Mouse (Mus musculus): ENCODE measurements around the gene Cnpy1. TPM values are rescaled to one million over a fixed set of nuclear protein-coding genes. Genes with fewer than 3 reads are reported as not detected.

Gene Cnpy1
- polyA plus RNA-seq (2016; fragmentation: Nextera tagmentation; extraction: Ambion mirVana): 0.95 and 1.0 TPM in 2 replicates

- no peak for ATAC-seq (ENCODE audit: insufficient number of reproducible peaks, insufficient read depth, low FRiP score, low TSS enrichment)
- Histone ChIP-seq H3K27me3 (no peaks in the 10 kb centered on the region), H3K27ac (no peak within 1 kb of the TSS), H3K9ac (no peak within 1 kb of the TSS), H3K4me3 (no peak within 1 kb of the TSS), H3K36me3 (no peaks in the 10 kb centered on the region), H3K4me2 (replicated peaks) (no peak within 1 kb of the TSS), H3K4me1 (no peaks in the 10 kb centered on the region), H3K9me3 (no peaks in the 10 kb centered on the region)
- WGBS: 64% methylated on average over 11 of the region's 11 CpGs
Observed at GRCm38 (mm10) chr5:28245574-28245973, at the start of gene Cnpy1. Cnpy1 (minus strand) TSS chr5:28245806.

- WGBS: 8% methylated on average over 6 of the region's 6 CpGs
- ATAC-seq (ENCODE audit: insufficient number of reproducible peaks, insufficient read depth, low FRiP score, low TSS enrichment): no peak
Observed at GRCm38 (mm10) chr5:28293990-28294389, 48.4 kb upstream of the Cnpy1 start.

GRCm38 (mm10) chr5:28292281-28292680, 46.7 kb upstream of the Cnpy1 start:
- WGBS: 51% methylated on average over 3 of the region's 3 CpGs
- no peak overlapping the region for H3K27ac ChIP-seq
- H3K9ac ChIP-seq: no peak overlapping the region

More at GRCm38 (mm10) chr5:28293990-28294389, 48.4 kb upstream of the Cnpy1 start:
- Histone ChIP-seq H3K4me3 (no peak overlapping the region), H3K4me1 (no peaks in the 10 kb centered on the region), H3K27ac (no peak overlapping the region), H3K4me2 (replicated peaks) (no peak overlapping the region), H3K9ac (no peak overlapping the region), H3K36me3 (no peaks in the 10 kb centered on the region), H3K9me3 (no peaks in the 10 kb centered on the region), H3K27me3 (no peaks in the 10 kb centered on the region)

DNA sequence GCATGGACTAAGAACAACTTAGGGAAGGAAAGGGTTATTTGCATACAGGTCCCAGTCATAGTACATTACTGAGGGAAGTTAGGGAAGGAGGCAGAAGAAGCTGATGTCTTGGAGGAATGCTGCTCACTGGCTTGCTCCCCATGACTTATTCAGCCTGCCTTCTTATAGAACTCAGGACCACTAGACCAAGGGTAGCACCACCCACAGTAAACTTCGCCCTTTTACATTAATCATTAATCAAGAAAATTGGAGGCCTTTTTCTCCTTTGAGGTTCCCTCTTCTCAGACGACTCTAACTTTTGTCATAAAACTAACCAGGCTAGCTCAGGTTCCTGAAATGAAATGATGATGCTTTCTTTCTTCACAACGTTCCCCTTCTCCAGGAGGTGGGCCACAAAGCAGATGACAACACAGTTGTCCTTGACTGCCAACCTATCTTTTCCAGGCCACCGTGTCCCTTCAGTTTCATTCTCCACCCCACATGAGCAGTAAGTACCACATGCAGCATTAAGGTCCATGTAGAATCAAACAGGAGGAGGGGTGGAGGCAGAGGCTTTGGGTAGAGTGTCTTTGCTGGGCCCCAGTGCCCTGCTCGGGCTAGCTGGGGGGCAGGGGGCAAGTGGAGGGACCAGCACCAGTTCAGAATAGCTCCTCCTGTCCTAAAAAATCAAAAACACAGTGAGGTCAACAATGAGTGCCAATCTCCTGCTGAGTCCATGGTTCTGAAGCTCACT, 45.7 kb upstream of the Cnpy1 start:
- Histone ChIP-seq H3K27ac (no peak overlapping the region), H3K9me3 (no peaks in the 10 kb centered on the region), H3K9ac (no peak overlapping the region), H3K4me1 (no peaks in the 10 kb centered on the region), H3K27me3 (no peaks in the 10 kb centered on the region), H3K36me3 (no peaks in the 10 kb centered on the region), H3K4me3 (no peak overlapping the region), H3K4me2 (replicated peaks) (no peak overlapping the region)
- WGBS: 85% methylated on average over 5 of the region's 5 CpGs
- no peak for ATAC-seq (ENCODE audit: insufficient number of reproducible peaks, insufficient read depth, low FRiP score, low TSS enrichment)

More at GRCm38 (mm10) chr5:28292281-28292680, 46.7 kb upstream of the Cnpy1 start:
- Histone ChIP-seq H3K4me3 (no peak overlapping the region), H3K9me3 (no peaks in the 10 kb centered on the region), H3K4me1 (no peaks in the 10 kb centered on the region), H3K36me3 (no peaks in the 10 kb centered on the region), H3K27me3 (no peaks in the 10 kb centered on the region), H3K4me2 (replicated peaks) (no peak overlapping the region)
- no peak for ATAC-seq (ENCODE audit: insufficient number of reproducible peaks, insufficient read depth, low FRiP score, low TSS enrichment)

DNA sequence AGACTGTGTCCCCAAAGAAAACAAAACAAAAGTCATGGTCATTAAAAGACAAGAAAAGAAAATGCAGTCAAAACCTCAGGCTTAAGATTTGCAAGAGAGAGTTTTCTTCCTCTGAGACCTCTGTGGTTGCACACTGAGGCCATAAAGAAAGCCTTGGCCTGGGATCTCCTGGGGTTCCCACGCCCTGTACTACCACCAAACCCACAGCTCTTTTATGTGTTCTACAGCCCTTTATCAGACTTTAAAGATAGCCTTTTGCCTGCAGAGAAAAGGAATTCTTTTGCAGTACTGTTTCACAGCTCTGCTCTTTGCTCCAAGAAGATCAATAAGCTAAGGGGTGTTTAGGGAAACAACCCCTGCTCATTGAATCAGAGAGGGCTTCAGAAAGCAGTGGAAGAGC, 45.0 kb upstream of the Cnpy1 start:
- 76% methylated on average over 1 of the region's 1 CpGs for WGBS
- Histone ChIP-seq H3K4me1 (no peaks in the 10 kb centered on the region), H3K9me3 (no peaks in the 10 kb centered on the region), H3K36me3 (no peaks in the 10 kb centered on the region), H3K4me3 (no peak overlapping the region), H3K27me3 (no peaks in the 10 kb centered on the region), H3K4me2 (replicated peaks) (no peak overlapping the region), H3K9ac (no peak overlapping the region), H3K27ac (no peak overlapping the region)
- ATAC-seq (ENCODE audit: insufficient number of reproducible peaks, insufficient read depth, low FRiP score, low TSS enrichment): no peak

DNA sequence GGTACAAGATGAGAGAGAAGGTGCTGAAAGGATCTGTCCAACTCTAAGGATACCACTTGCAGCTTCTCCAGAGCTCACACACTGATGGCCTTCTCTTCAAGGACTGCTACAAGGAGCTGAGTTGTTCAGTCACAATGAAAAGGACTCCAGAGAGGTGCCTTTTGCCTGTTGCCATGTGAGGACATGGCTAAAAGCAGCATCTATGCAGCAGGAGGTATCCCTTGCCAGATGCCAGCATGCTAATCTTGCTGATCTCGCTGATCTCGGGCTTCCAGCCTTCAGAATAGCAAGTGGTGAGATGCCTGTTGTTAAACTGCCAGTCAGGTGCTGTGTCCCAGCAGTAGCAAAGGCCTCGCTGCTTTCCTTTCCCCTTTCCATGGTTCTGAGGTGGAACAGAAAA, 43.5 kb upstream of the Cnpy1 start:
- no peaks in the 10 kb centered on the region for H3K4me1 ChIP-seq
- H3K36me3 ChIP-seq: no peaks in the 10 kb centered on the region
- ATAC-seq (ENCODE audit: insufficient number of reproducible peaks, insufficient read depth, low FRiP score, low TSS enrichment): no peak
- H3K27me3 ChIP-seq: no peaks in the 10 kb centered on the region
- 70% methylated on average over 3 of the region's 3 CpGs for WGBS
- no peak overlapping the region for H3K4me2 ChIP-seq (replicated peaks)
- no peak overlapping the region for H3K9ac ChIP-seq
- no peak overlapping the region for H3K4me3 ChIP-seq
- no peaks in the 10 kb centered on the region for H3K9me3 ChIP-seq
- H3K27ac ChIP-seq: no peak overlapping the region

- no peak overlapping the region for H3K27ac ChIP-seq
- no peaks in the 10 kb centered on the region for H3K9me3 ChIP-seq
- no peak for ATAC-seq (ENCODE audit: insufficient number of reproducible peaks, insufficient read depth, low FRiP score, low TSS enrichment)
- H3K9ac ChIP-seq: no peak overlapping the region
- WGBS: 69% methylated on average over 2 of the region's 2 CpGs
- H3K4me1 ChIP-seq: no peaks in the 10 kb centered on the region
- H3K4me3 ChIP-seq: no peak overlapping the region
- H3K4me2 ChIP-seq (replicated peaks): no peak overlapping the region
- no peaks in the 10 kb centered on the region for H3K36me3 ChIP-seq
- no peaks in the 10 kb centered on the region for H3K27me3 ChIP-seq
Observed at GRCm38 (mm10) chr5:28277279-28277678, 31.7 kb upstream of the Cnpy1 start.

DNA sequence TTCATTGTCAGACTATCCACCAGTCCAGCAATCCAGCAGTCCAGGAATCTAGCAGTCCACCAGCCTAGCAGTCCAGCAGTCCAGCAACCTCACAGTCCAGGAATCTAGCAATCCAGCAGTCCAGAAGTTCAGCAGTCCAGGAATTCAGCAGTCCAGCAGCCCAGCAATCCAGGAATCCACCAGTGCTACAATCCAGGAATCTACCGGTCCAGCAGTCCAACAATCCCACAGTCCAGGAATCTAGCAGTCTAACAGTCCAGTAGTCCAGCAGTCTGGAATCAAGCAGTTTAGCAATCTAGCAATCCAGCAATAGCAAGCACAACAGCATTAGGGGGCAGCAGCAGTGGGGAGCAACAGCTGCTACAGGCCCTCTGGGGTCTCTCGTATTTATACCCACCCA, 27.2 kb upstream of the Cnpy1 start:
- H3K9me3 ChIP-seq: no peaks in the 10 kb centered on the region
- no peak overlapping the region for H3K9ac ChIP-seq
- no peak overlapping the region for H3K27ac ChIP-seq
- no peak overlapping the region for H3K4me2 ChIP-seq (replicated peaks)
- H3K4me3 ChIP-seq: no peak overlapping the region
- no peaks in the 10 kb centered on the region for H3K4me1 ChIP-seq
- H3K27me3 ChIP-seq: no peaks in the 10 kb centered on the region
- no peak for ATAC-seq (ENCODE audit: insufficient number of reproducible peaks, insufficient read depth, low FRiP score, low TSS enrichment)
- H3K36me3 ChIP-seq: no peaks in the 10 kb centered on the region
- 75% methylated on average over 2 of the region's 2 CpGs for WGBS

DNA sequence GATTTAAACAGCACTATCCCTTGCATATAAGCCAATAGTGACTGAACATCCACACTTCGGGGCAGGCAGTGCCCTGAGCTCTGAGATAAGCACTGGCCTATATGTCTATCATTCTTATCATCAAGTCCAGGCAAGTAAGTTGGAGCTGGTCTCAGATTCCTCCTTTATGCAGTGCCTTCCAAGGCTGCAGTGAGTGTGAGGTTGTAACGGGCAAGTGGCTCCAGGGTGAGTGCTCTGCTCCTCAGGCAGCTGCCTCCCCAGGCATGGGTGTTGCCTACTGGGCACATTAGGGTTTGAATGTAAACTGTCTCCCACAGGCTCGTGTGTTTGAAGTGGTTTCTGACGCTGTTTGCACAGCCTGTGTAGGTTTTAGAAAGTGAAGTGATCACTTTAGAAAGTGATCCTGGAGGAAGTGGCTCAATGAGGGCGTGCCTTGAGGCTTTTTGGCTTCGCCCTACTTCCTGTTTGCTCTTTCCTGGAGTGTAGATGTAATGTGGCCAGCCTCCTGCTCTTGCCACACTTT, 23.9 kb upstream of the Cnpy1 start:
- Histone ChIP-seq H3K4me3 (no peak overlapping the region), H3K36me3 (no peaks in the 10 kb centered on the region), H3K27me3 (no peaks in the 10 kb centered on the region), H3K9ac (no peak overlapping the region), H3K9me3 (no peaks in the 10 kb centered on the region), H3K4me1 (no peaks in the 10 kb centered on the region), H3K4me2 (replicated peaks) (no peak overlapping the region), H3K27ac (no peak overlapping the region)
- 53% methylated on average over 6 of the region's 6 CpGs for WGBS
- ATAC-seq (ENCODE audit: insufficient number of reproducible peaks, insufficient read depth, low FRiP score, low TSS enrichment): no peak

DNA sequence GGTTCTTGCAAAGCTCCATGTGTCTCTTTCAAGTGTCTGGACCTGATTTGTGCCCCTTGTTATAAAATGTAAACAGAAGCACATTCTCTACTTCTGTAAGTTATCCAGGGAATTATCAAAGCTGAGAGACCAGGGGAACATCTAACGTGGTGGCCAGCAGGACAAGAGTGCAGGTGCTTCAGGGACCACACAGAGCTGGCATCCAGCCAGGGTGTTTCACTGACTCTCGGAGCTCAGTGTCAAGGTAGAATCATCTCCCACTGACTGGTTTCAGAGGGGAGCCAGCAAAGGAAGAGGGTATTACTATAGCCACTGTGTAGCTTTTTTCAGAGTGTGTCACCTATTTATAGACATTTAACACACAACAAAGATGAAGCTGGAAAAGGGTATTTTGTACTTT, 22.0 kb upstream of the Cnpy1 start:
- Histone ChIP-seq H3K36me3 (no peaks in the 10 kb centered on the region), H3K9ac (no peak overlapping the region), H3K4me3 (no peak overlapping the region), H3K9me3 (no peaks in the 10 kb centered on the region), H3K27me3 (no peaks in the 10 kb centered on the region), H3K4me1 (no peaks in the 10 kb centered on the region), H3K27ac (no peak overlapping the region), H3K4me2 (replicated peaks) (no peak overlapping the region)
- 31% methylated on average over 2 of the region's 2 CpGs for WGBS
- ATAC-seq (ENCODE audit: insufficient number of reproducible peaks, insufficient read depth, low FRiP score, low TSS enrichment): no peak

- Histone ChIP-seq H3K4me3 (no peak overlapping the region), H3K36me3 (no peaks in the 10 kb centered on the region), H3K9me3 (no peaks in the 10 kb centered on the region), H3K27ac (no peak overlapping the region), H3K4me1 (no peaks in the 10 kb centered on the region), H3K9ac (no peak overlapping the region), H3K27me3 (no peaks in the 10 kb centered on the region), H3K4me2 (replicated peaks) (no peak overlapping the region)
- no peak for ATAC-seq (ENCODE audit: insufficient number of reproducible peaks, insufficient read depth, low FRiP score, low TSS enrichment)
Observed at GRCm38 (mm10) chr5:28265653-28266052, 20.0 kb upstream of the Cnpy1 start.

- no peak overlapping the region for H3K9ac ChIP-seq
- no peak for ATAC-seq (ENCODE audit: insufficient number of reproducible peaks, insufficient read depth, low FRiP score, low TSS enrichment)
- WGBS: 50% methylated on average over 1 of the region's 1 CpGs
- no peak overlapping the region for H3K4me2 ChIP-seq (replicated peaks)
- H3K9me3 ChIP-seq: no peaks in the 10 kb centered on the region
- no peaks in the 10 kb centered on the region for H3K36me3 ChIP-seq
- H3K4me3 ChIP-seq: no peak overlapping the region
- 0 out of 2 replicates have a peak, but pooled peaks cover 3% of the 10 kb centered on the region for H3K27me3 ChIP-seq
- H3K4me1 ChIP-seq: no peaks in the 10 kb centered on the region
- H3K27ac ChIP-seq: no peak overlapping the region
Observed at GRCm38 (mm10) chr5:28263852-28264251, 18.2 kb upstream of the Cnpy1 start.
